Mouse (Mus musculus) olfactory bulb, adult 2 months (tissue): Measurements from ENCODE around the gene Ubl4b.
A peak's percentile ranks its signal among the peaks of the same experiment; 100 is the strongest.

Experiments
- CTCF ChIP-seq: fragments of 200-500 bp; IDR thresholded peaks from 2 replicates; pipeline ENCODE4 v1.5.1; 2012; ENCODE audit warnings: low read depth, mild to moderate bottlenecking, low read length, moderate library complexity; ENCODE audit not compliant: insufficient read depth
- POLR2A ChIP-seq: fragments of 200-500 bp; IDR thresholded peaks from 2 replicates; pipeline ENCODE4 v1.6.1; 2012; ENCODE audit warnings: mild to moderate bottlenecking, low read depth, low read length, moderate library complexity; ENCODE audit not compliant: insufficient read depth

DNA sequence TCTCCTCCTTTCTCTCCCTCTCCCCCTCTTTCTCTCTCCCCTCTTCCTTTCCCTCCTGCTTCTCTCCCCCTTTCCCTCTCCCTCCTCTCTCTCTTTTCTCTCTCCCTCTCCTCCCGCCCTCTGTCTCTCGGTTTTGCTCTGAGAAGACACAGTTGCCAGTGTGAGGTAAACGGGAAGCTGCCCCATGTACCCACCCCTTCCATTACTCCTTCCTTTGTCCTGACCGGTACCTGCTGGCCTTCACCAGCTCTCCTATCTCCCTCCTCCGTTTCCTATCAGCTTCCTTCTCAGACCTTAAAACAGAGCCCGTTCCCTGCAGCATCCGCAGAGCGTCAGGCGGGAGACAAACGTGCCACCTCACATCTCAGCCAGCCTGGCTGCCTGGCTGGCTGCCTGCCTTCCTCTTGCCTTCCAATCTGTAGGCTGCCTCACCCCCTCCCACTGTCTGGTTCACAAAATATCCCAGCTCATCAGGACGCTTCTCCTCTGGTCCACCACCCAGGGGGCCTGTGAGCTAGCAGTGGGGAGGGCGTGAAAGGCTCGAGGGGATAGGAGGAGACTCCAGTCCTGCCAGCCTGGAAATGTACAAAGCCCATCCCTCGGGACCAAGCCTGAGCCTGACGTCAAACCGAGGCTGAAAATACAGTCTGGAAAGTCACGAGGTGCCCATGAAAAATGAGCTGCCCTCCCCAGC lies 17.9 kb downstream of the Ubl4b start:
- TF ChIP-seq CTCF (no peak), POLR2A (peak; percentile 53)
